Mouse (Mus musculus): Measurements from ENCODE around the gene AI182371. TPM values are rescaled to one million over a fixed set of nuclear protein-coding genes. Genes with fewer than 3 reads are reported as not detected.
A peak's percentile ranks its signal among the peaks of the same experiment; 100 is the strongest.

AI182371 gene
- 0.93 and 1.3 TPM in 2 replicates for polyA plus RNA-seq (2011; ENCODE audit: insufficient read depth, insufficient read length, low read depth, missing spikeins)

DNA sequence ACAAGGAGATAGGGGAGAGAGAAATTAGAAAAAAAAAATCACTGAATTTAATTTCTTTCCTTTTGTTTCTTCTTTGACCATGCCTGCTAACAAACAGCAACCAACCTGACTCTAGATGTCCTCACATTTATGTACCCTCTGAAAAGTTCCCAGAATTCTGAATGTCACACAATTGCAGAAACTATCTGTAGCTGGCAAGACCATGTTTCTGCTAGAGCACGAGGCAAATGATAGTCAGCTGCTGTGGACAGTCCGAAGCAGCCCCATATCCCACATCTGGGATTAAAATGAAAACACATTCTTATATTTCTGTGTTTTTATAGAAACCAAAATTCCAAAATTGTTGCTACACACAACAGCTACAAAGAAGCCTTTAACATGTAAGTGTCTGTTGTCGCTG, at the start of gene AI182371:
Gene AI182371, minus strand, starts transcription at position 101 of the 400 bp plus-strand sequence.
- H3K9ac ChIP-seq (ENCODE audit: low read depth, poor library complexity, severe bottlenecking), result no peak within 1 kb of the TSS
- H3K9me3 ChIP-seq (replicated peaks; ENCODE audit: control insufficient read depth, insufficient read depth, low read length, poor library complexity, severe bottlenecking), result no peaks in the 10 kb centered on the region
- no peaks in the 10 kb centered on the region for H3K36me3 ChIP-seq (ENCODE audit: control insufficient read depth, insufficient read depth, low read length, poor library complexity, severe bottlenecking)
- no peak within 1 kb of the TSS for H3K27ac ChIP-seq (ENCODE audit: insufficient read depth, low read length)
- no peaks in the 10 kb centered on the region for H3K27me3 ChIP-seq (ENCODE audit: control insufficient read depth, insufficient read depth, low read length, poor library complexity, severe bottlenecking)
- no peaks in the 10 kb centered on the region for H3K4me1 ChIP-seq (ENCODE audit: control insufficient read depth, insufficient read depth, low read length)
- no peak for TF ChIP-seq POLR2A (IDR thresholded peaks at IDR 0.05; ENCODE audit: insufficient read depth, low read length)
- H3K4me3 ChIP-seq (ENCODE audit: low read depth, low read length), result no peak within 1 kb of the TSS

DNA sequence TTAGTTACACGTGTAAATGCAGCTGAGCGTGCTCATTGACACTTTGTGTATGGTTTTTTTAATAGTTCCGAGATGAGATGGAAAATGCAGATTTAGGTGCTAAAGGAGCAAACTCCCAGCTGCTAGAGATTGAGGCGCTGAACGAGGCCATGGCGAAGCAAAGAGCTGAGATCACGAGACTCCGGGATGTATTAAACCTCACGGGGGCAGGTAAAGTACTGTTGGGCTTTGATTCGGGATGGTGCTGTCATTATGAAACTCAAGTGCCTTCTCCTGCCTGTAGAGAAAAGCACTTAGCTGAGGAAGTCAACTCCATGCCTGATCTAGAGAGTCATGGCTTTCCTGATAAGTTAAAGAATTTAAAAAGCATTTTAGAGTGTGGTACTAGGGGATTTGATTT, 47.5 kb upstream of the AI182371 start:
- no peaks in the 10 kb centered on the region for H3K27me3 ChIP-seq (ENCODE audit: control insufficient read depth, insufficient read depth, low read length, poor library complexity, severe bottlenecking)
- H3K9ac ChIP-seq (ENCODE audit: low read depth, poor library complexity, severe bottlenecking), result no peak overlapping the region
- H3K4me3 ChIP-seq (ENCODE audit: low read depth, low read length), result no peak overlapping the region
- no peak overlapping the region for H3K27ac ChIP-seq (ENCODE audit: insufficient read depth, low read length)
- no peaks in the 10 kb centered on the region for H3K4me1 ChIP-seq (ENCODE audit: control insufficient read depth, insufficient read depth, low read length)
- peaks cover 29% of the 10 kb centered on the region for H3K36me3 ChIP-seq (ENCODE audit: control insufficient read depth, insufficient read depth, low read length, poor library complexity, severe bottlenecking)
- no peaks in the 10 kb centered on the region for H3K9me3 ChIP-seq (replicated peaks; ENCODE audit: control insufficient read depth, insufficient read depth, low read length, poor library complexity, severe bottlenecking)
- TF ChIP-seq POLR2A (IDR thresholded peaks at IDR 0.05; ENCODE audit: insufficient read depth, low read length) (no peak), EP300 (IDR thresholded peaks at IDR 0.05; ENCODE audit: insufficient read depth, low read depth, low read length) (no peak), CTCF (IDR thresholded peaks at IDR 0.05; ENCODE audit: low read depth, low read length) (no peak)

DNA sequence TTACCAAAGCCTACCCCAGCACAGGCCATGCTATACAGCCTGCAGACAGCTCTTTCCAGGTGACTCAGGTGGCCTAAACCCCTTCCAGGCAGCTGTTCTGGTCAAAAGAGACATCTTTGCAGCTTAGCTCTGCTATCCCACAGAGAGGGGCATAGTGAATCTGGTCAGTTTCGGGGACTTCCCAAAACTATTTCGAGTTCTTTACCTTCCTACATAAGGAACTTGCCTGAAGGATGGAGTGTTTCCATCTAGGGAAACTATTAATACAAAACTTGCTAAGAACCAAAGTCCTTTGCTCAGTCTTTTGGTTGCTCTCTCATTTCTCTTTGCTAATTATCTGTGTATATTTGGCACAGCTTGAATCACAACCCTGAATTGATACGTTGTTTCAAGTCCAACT, 40.3 kb upstream of the AI182371 start:
- H3K9ac ChIP-seq (ENCODE audit: low read depth, poor library complexity, severe bottlenecking), result no peak overlapping the region
- peaks cover 39% of the 10 kb centered on the region for H3K36me3 ChIP-seq (ENCODE audit: control insufficient read depth, insufficient read depth, low read length, poor library complexity, severe bottlenecking)

DNA sequence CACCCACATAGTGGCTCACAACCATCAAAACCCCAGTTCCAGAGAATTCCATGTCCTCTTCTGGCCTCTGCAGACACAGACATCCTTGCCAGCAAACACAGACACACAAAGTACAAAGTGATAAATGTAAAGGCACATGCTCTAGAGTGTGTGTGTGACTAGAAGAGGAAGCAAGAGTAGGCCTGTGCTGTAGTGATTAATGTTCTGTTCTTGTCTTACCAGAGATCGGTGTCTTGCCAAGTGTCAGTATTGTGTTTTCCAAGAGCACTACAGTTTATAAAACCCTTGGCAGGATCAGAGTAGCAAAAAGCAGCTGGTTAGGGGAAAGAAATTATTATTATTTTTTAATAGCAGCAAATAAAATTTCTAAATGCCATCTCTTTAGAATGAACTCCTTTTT, 37.2 kb upstream of the AI182371 start:
- Histone ChIP-seq H3K4me1 (ENCODE audit: control insufficient read depth, insufficient read depth, low read length) (no peaks in the 10 kb centered on the region), H3K4me3 (ENCODE audit: low read depth, low read length) (no peak overlapping the region), H3K27ac (ENCODE audit: insufficient read depth, low read length) (no peak overlapping the region), H3K9me3 (replicated peaks; ENCODE audit: control insufficient read depth, insufficient read depth, low read length, poor library complexity, severe bottlenecking) (no peaks in the 10 kb centered on the region), H3K9ac (ENCODE audit: low read depth, poor library complexity, severe bottlenecking) (no peak overlapping the region), H3K36me3 (ENCODE audit: control insufficient read depth, insufficient read depth, low read length, poor library complexity, severe bottlenecking) (peaks cover 27% of the 10 kb centered on the region), H3K27me3 (ENCODE audit: control insufficient read depth, insufficient read depth, low read length, poor library complexity, severe bottlenecking) (no peaks in the 10 kb centered on the region)
- TF ChIP-seq CTCF (IDR thresholded peaks at IDR 0.05; ENCODE audit: low read depth, low read length) (no peak), POLR2A (IDR thresholded peaks at IDR 0.05; ENCODE audit: insufficient read depth, low read length) (no peak), EP300 (IDR thresholded peaks at IDR 0.05; ENCODE audit: insufficient read depth, low read depth, low read length) (no peak)

More for the DNA sequence above, 40.3 kb upstream of the AI182371 start:
- TF ChIP-seq EP300 (IDR thresholded peaks at IDR 0.05; ENCODE audit: insufficient read depth, low read depth, low read length), result no peak
- TF ChIP-seq POLR2A (IDR thresholded peaks at IDR 0.05; ENCODE audit: insufficient read depth, low read length), result no peak
- no peak for TF ChIP-seq CTCF (IDR thresholded peaks at IDR 0.05; ENCODE audit: low read depth, low read length)
- H3K27me3 ChIP-seq (ENCODE audit: control insufficient read depth, insufficient read depth, low read length, poor library complexity, severe bottlenecking), result no peaks in the 10 kb centered on the region
- no peaks in the 10 kb centered on the region for H3K9me3 ChIP-seq (replicated peaks; ENCODE audit: control insufficient read depth, insufficient read depth, low read length, poor library complexity, severe bottlenecking)
- no peak overlapping the region for H3K4me3 ChIP-seq (ENCODE audit: low read depth, low read length)
- no peak overlapping the region for H3K27ac ChIP-seq (ENCODE audit: insufficient read depth, low read length)
- no peaks in the 10 kb centered on the region for H3K4me1 ChIP-seq (ENCODE audit: control insufficient read depth, insufficient read depth, low read length)

DNA sequence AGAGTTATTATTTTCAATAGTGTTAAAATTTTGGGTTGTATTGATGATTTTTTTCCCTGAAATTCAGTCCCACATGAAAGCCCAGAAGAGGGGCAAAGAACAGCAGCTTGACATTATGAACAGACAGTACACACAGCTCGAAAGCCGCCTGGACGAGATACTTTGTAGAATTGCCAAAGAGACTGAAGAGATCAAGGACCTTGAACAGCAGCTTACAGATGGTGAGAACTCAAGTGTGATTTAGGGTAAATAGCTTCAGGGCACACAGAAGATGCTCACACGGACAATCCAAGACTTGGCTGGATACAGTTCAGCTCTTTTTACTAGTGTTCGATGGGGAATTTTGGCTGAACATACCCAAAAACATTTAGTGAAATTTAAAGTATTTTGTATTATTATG, 32.5 kb upstream of the AI182371 start:
- Histone ChIP-seq H3K9me3 (replicated peaks; ENCODE audit: control insufficient read depth, insufficient read depth, low read length, poor library complexity, severe bottlenecking) (no peaks in the 10 kb centered on the region), H3K9ac (ENCODE audit: low read depth, poor library complexity, severe bottlenecking) (no peak overlapping the region), H3K27ac (ENCODE audit: insufficient read depth, low read length) (no peak overlapping the region), H3K4me1 (ENCODE audit: control insufficient read depth, insufficient read depth, low read length) (no peaks in the 10 kb centered on the region), H3K27me3 (ENCODE audit: control insufficient read depth, insufficient read depth, low read length, poor library complexity, severe bottlenecking) (no peaks in the 10 kb centered on the region), H3K36me3 (ENCODE audit: control insufficient read depth, insufficient read depth, low read length, poor library complexity, severe bottlenecking) (peaks cover 18% of the 10 kb centered on the region), H3K4me3 (ENCODE audit: low read depth, low read length) (no peak overlapping the region)
- TF ChIP-seq POLR2A (IDR thresholded peaks at IDR 0.05; ENCODE audit: insufficient read depth, low read length), result no peak
- no peak for TF ChIP-seq EP300 (IDR thresholded peaks at IDR 0.05; ENCODE audit: insufficient read depth, low read depth, low read length)

DNA sequence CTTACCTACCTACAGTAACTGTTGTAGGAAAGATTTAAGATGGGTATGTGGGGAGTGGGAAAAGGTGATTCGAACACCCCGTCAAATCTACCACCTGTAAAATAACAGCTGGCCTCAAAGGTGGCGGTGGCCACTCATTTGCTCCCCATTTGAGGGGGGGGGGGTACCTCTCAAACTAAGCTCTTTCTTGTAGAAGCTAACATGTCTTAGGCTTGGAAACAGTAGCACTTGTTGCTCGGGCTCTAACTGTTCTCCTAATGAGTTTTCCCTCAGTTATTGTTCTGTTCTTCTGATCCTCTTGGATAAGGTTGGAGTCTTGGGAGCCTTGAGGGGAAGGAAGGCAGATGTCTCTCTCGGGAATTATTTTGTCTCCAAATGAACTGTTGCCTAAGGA, 31.3 kb upstream of the AI182371 start:
- peaks cover 9% of the 10 kb centered on the region for H3K36me3 ChIP-seq (ENCODE audit: control insufficient read depth, insufficient read depth, low read length, poor library complexity, severe bottlenecking)
- H3K9ac ChIP-seq (ENCODE audit: low read depth, poor library complexity, severe bottlenecking), result peak overlapping the region; percentile 15
- H3K4me1 ChIP-seq (ENCODE audit: control insufficient read depth, insufficient read depth, low read length), result no peaks in the 10 kb centered on the region
- no peaks in the 10 kb centered on the region for H3K27me3 ChIP-seq (ENCODE audit: control insufficient read depth, insufficient read depth, low read length, poor library complexity, severe bottlenecking)
- TF ChIP-seq EP300 (IDR thresholded peaks at IDR 0.05; ENCODE audit: insufficient read depth, low read depth, low read length) (no peak), POLR2A (IDR thresholded peaks at IDR 0.05; ENCODE audit: insufficient read depth, low read length) (no peak), CTCF (IDR thresholded peaks at IDR 0.05; ENCODE audit: low read depth, low read length) (no peak)
- H3K9me3 ChIP-seq (replicated peaks; ENCODE audit: control insufficient read depth, insufficient read depth, low read length, poor library complexity, severe bottlenecking), result no peaks in the 10 kb centered on the region
- H3K4me3 ChIP-seq (ENCODE audit: low read depth, low read length), result peak overlapping the region; percentile 65
- H3K27ac ChIP-seq (ENCODE audit: insufficient read depth, low read length), result no peak overlapping the region

Data from ES-Bruce4 (cell line).